ENCODE assay signal across 13 mouse cellular contexts in genomic region chr15:93744191-93744945, GRCm38 (mm10).
DNase-seq lines count a peak whose midpoint lies in the region; ATAC-seq and TF ChIP-seq lines count a peak whose summit lies in the region.
"Had no signal": no experiment of that assay in that cellular context is flagged by ENCODE, and none has a peak within 500 bp of the region (broad histone marks: within the 10 kb centered on the region; RNA-seq: fewer than 3 reads in every experiment).

No protein-coding gene starts in this region.

- peak overlapping the region; percentile 39 to 58; a peak in 3 of 4 replicates for H3K27ac ChIP-seq in heart, embryonic 14.5 days (replicated peaks in 1 of 2; ENCODE audit: control insufficient read depth in 1 of 2, insufficient read depth in 1 of 2, low read depth in 2 of 2, low read length in 2 of 2)
- no peak overlapping the region for H3K27ac ChIP-seq in stomach, embryonic 14.5 days (ENCODE audit: low read length)
- H3K27ac ChIP-seq in stomach, postnatal 0 days (replicated peaks), result no peak overlapping the region
- no peak overlapping the region for H3K27ac ChIP-seq in liver, adult 2 months (replicated peaks; ENCODE audit: insufficient read depth, low read depth, low read length)
- H3K27ac ChIP-seq: layer of hippocampus, adult 2 months; limb, embryonic 15.5 days had no signal

- no peak for TF ChIP-seq POLR2A in liver, adult 2 months (IDR thresholded peaks at IDR 0.05; ENCODE audit: extremely low read depth, insufficient read depth, low read length)

- peaks cover 4% of the 10 kb centered on the region for H3K9me3 ChIP-seq in heart, embryonic 14.5 days (ENCODE audit: control insufficient read depth, low read length)
- H3K9me3 ChIP-seq in stomach, embryonic 14.5 days (ENCODE audit: control insufficient read depth, low read depth, low read length), result no peaks in the 10 kb centered on the region
- H3K9me3 ChIP-seq in stomach, postnatal 0 days (ENCODE audit: control insufficient read depth, low read length), result no peaks in the 10 kb centered on the region
- H3K9me3 ChIP-seq: limb, embryonic 15.5 days had no signal

- no peak overlapping the region for H3K4me3 ChIP-seq in heart, embryonic 14.5 days (ENCODE audit: control insufficient read depth in 1 of 2, insufficient read depth in 1 of 2, low read depth in 1 of 2, low read length in 2 of 2)
- H3K4me3 ChIP-seq in stomach, embryonic 14.5 days (ENCODE audit: low read depth, low read length), result no peak overlapping the region
- no peak overlapping the region for H3K4me3 ChIP-seq in stomach, postnatal 0 days (ENCODE audit: low read depth, low read length)
- no peak overlapping the region for H3K4me3 ChIP-seq in liver, adult 2 months (ENCODE audit: insufficient read depth, low read depth, low read length)
- H3K4me3 ChIP-seq: layer of hippocampus, adult 2 months; limb, embryonic 15.5 days had no signal

- H3K9ac ChIP-seq in heart, embryonic 14.5 days (ENCODE audit: low read length), result no peak overlapping the region
- H3K9ac ChIP-seq in stomach, embryonic 14.5 days (replicated peaks; ENCODE audit: low read depth, low read length), result no peak overlapping the region
- no peak overlapping the region for H3K9ac ChIP-seq in stomach, postnatal 0 days (ENCODE audit: low read length)
- no peak overlapping the region for H3K9ac ChIP-seq in liver, adult 2 months (ENCODE audit: low read depth, low read length)
- H3K9ac ChIP-seq: limb, embryonic 15.5 days had no signal

- no peaks in the 10 kb centered on the region for H3K36me3 ChIP-seq in heart, embryonic 14.5 days (ENCODE audit: control insufficient read depth, insufficient read depth, low read length)
- no peaks in the 10 kb centered on the region for H3K36me3 ChIP-seq in stomach, embryonic 14.5 days (ENCODE audit: control insufficient read depth, insufficient read depth, low read length)
- H3K36me3 ChIP-seq in stomach, postnatal 0 days (ENCODE audit: control insufficient read depth, insufficient read depth, low read length), result no peaks in the 10 kb centered on the region
- H3K36me3 ChIP-seq in liver, adult 2 months (ENCODE audit: control insufficient read depth, insufficient read depth, low read length), result no peaks in the 10 kb centered on the region
- H3K36me3 ChIP-seq: limb, embryonic 15.5 days had no signal

- TF ChIP-seq CTCF in stomach, postnatal 0 days (IDR thresholded peaks at IDR 0.05; ENCODE audit: low read depth), result no peak
- no peak for TF ChIP-seq CTCF in liver, adult 2 months (IDR thresholded peaks at IDR 0.05; ENCODE audit: low read depth, low read length)

- no peak overlapping the region for H3K4me2 ChIP-seq in heart, embryonic 14.5 days (ENCODE audit: low read length)
- H3K4me2 ChIP-seq in stomach, embryonic 14.5 days (replicated peaks; ENCODE audit: low read depth, low read length), result no peak overlapping the region
- H3K4me2 ChIP-seq in stomach, postnatal 0 days (replicated peaks; ENCODE audit: low read depth), result no peak overlapping the region
- H3K4me2 ChIP-seq: limb, embryonic 15.5 days had no signal

- H3K27me3 ChIP-seq in heart, embryonic 14.5 days (ENCODE audit: control insufficient read depth, insufficient read depth, low read length), result no peaks in the 10 kb centered on the region
- H3K27me3 ChIP-seq in stomach, embryonic 14.5 days (ENCODE audit: control insufficient read depth, insufficient read depth, low read length), result no peaks in the 10 kb centered on the region
- no peaks in the 10 kb centered on the region for H3K27me3 ChIP-seq in stomach, postnatal 0 days (ENCODE audit: control insufficient read depth, insufficient read depth, low read length)
- H3K27me3 ChIP-seq in liver, adult 2 months (ENCODE audit: control insufficient read depth, insufficient read depth, low read length), result no peaks in the 10 kb centered on the region; the same call in 1 of the 2 replicates
- H3K27me3 ChIP-seq: limb, embryonic 15.5 days had no signal

- H3K79me2 ChIP-seq in liver, adult 2 months (ENCODE audit: control insufficient read depth, insufficient read depth, low read length), result no peaks in the 10 kb centered on the region

- H3K4me1 ChIP-seq in heart, embryonic 14.5 days (ENCODE audit: control insufficient read depth in 2 of 2, insufficient read depth in 2 of 2, low read length in 2 of 2), result peaks cover 9 to 18% of the 10 kb centered on the region in 2 experiments
- H3K4me1 ChIP-seq in stomach, embryonic 14.5 days (ENCODE audit: control insufficient read depth, insufficient read depth, low read length), result no peaks in the 10 kb centered on the region; the same call in 1 of the 2 replicates
- no peaks in the 10 kb centered on the region for H3K4me1 ChIP-seq in stomach, postnatal 0 days (replicated peaks; ENCODE audit: control insufficient read depth, insufficient read depth)
- peaks cover 2% of the 10 kb centered on the region; the same call in 1 of the 2 replicates for H3K4me1 ChIP-seq in liver, adult 2 months (ENCODE audit: control insufficient read depth, insufficient read depth, low read length)
- H3K4me1 ChIP-seq: limb, embryonic 15.5 days had no signal

- 13% methylated on average over 12 of the region's 12 CpGs for WGBS in heart, embryonic 14.5 days
- WGBS in stomach, embryonic 14.5 days, result 35% methylated on average over 12 of the region's 12 CpGs
- WGBS in stomach, postnatal 0 days, result 43% methylated on average over 12 of the region's 12 CpGs
- 29% methylated on average over 12 of the region's 12 CpGs for WGBS in liver, adult 2 months

- DNase-seq in heart, postnatal 25 days (ENCODE audit: low spot score), result no peak
- DNase-seq in stomach, postnatal 0 days (ENCODE audit: low spot score), result no peak
- peak; percentile 17 for DNase-seq in liver, adult 2 months (ENCODE audit: extremely low read depth, low read depth, low spot score)
- peak; percentile 84 for DNase-seq in yolk sac, embryonic 10.5 days (ENCODE audit: low spot score)
- DNase-seq in testis, postnatal 14 days (ENCODE audit: low spot score), result no peak
- no peak for DNase-seq in left cerebral cortex, adult 9 months (ENCODE audit: low spot score in 2 of 2)
- DNase-seq: adrenal gland, postnatal 10 days; cerebellum, adult 18-20 months; thymus, adult 18-20 months had no signal

- TF ChIP-seq EP300 in stomach, postnatal 0 days (optimal IDR thresholded peaks at IDR 0.05), result no peak

- ATAC-seq in heart, embryonic 14.5 days (ENCODE audit: insufficient number of reproducible peaks, insufficient read depth, low FRiP score, low read depth), result peak; percentile 72; the same call in 1 of the 2 replicates
- peak; percentile 53; the same call in 1 of the 2 replicates for ATAC-seq in stomach, embryonic 14.5 days (ENCODE audit: insufficient number of reproducible peaks, insufficient read depth, low FRiP score, low read depth)
- ATAC-seq in stomach, postnatal 0 days (ENCODE audit: low FRiP score, low TSS enrichment), result no peak

- intact Hi-C loops in heart, postnatal 25 days (cut with DNase I), result no loop called here

Comparison
In these comparisons a context has a peak if more than half of its experiments do, and no peak if none do; other contexts are left out.
1. H3K27ac ChIP-seq: peak in heart, embryonic 14.5 days (2 of 2); none in stomach, embryonic 14.5 days (single experiment), stomach, postnatal 0 days (single experiment) and liver, adult 2 months (single experiment).
2. DNase-seq: peak in liver, adult 2 months (single experiment) and yolk sac, embryonic 10.5 days (single experiment); none in heart, postnatal 25 days (single experiment), stomach, postnatal 0 days (single experiment), testis, postnatal 14 days (single experiment) and left cerebral cortex, adult 9 months (0 of 2).